ENCODE assay signal across 22 mouse cellular contexts in genomic region chr1:128323026-128323643, GRCm38 (mm10). TPM values are rescaled to one million over a fixed set of nuclear protein-coding genes. Genes with fewer than 3 reads are reported as not detected.
DNase-seq lines count a peak whose midpoint lies in the region; ATAC-seq lines count a peak whose summit lies in the region.
"Had no signal": no experiment of that assay in that cellular context is flagged by ENCODE, and none has a peak within 500 bp of the region (broad histone marks: within the 10 kb centered on the region; RNA-seq: fewer than 3 reads in every experiment).

No protein-coding gene starts in this region.

- H3K9ac ChIP-seq in kidney, embryonic 14.5 days (ENCODE audit: low read depth, low read length): no peak overlapping the region
- no peak overlapping the region for H3K9ac ChIP-seq in intestine, embryonic 14.5 days (ENCODE audit: low read length)
- no peak overlapping the region for H3K9ac ChIP-seq in liver, embryonic 15.5 days
- no peak overlapping the region for H3K9ac ChIP-seq in forebrain, embryonic 14.5 days (ENCODE audit: low read length)
- H3K9ac ChIP-seq: forebrain, embryonic 12.5 days; hindbrain, embryonic 12.5 days; limb, embryonic 12.5 days; lung, embryonic 14.5 days; midbrain, embryonic 12.5 days; neural tube, embryonic 12.5 days had no signal

- 0 out of 2 replicates have a peak, but pooled peaks have one; percentile 32 for ATAC-seq in kidney, embryonic 14.5 days (ENCODE audit: low FRiP score, low TSS enrichment)
- peak; percentile 42; the same call in 1 of the 2 replicates for ATAC-seq in intestine, embryonic 14.5 days (replicated peaks; ENCODE audit: low FRiP score, low TSS enrichment, low read depth)
- ATAC-seq in liver, embryonic 15.5 days (ENCODE audit: insufficient read depth): peak; percentile 31; the same call in 1 of the 2 replicates
- 0 out of 2 replicates have a peak, but pooled peaks have one; percentile 31 for ATAC-seq in monocyte, adult 5-6 weeks (replicated peaks; ENCODE audit: insufficient number of reproducible peaks, low FRiP score, low TSS enrichment, poor library complexity, severe bottlenecking)
- ATAC-seq in forebrain, embryonic 14.5 days: no peak

- DNase-seq in kidney, postnatal 36 days: no peak
- DNase-seq in intestine, embryonic 14.5 days (ENCODE audit: low spot score): no peak
- no peak for DNase-seq in gastrocnemius, postnatal 10 days
- no peak for DNase-seq in forebrain, embryonic 14.5 days (ENCODE audit: low spot score)
- DNase-seq in thymus, postnatal 14 days: no peak
- DNase-seq: adrenal gland, postnatal 25 days; cerebellum, adult 18-20 months; kidney, adult 11 months; kidney, postnatal 25 days; lung, embryonic 14.5 days; lung, postnatal 36 days; right cerebral cortex, adult 18-20 months had no signal

- H3K4me1 ChIP-seq in kidney, embryonic 14.5 days (ENCODE audit: control insufficient read depth, insufficient read depth, low read length): no peaks in the 10 kb centered on the region
- H3K4me1 ChIP-seq in intestine, embryonic 14.5 days (replicated peaks; ENCODE audit: control insufficient read depth, insufficient read depth, low read length): no peaks in the 10 kb centered on the region
- peaks cover 22% of the 10 kb centered on the region for H3K4me1 ChIP-seq in liver, embryonic 15.5 days (replicated peaks)
- no peaks in the 10 kb centered on the region for H3K4me1 ChIP-seq in forebrain, embryonic 14.5 days (ENCODE audit: control insufficient read depth, insufficient read depth, low read length)
- H3K4me1 ChIP-seq: forebrain, embryonic 12.5 days; hindbrain, embryonic 12.5 days; limb, embryonic 12.5 days; midbrain, embryonic 12.5 days; neural tube, embryonic 12.5 days had no signal

- no peak overlapping the region for H3K27ac ChIP-seq in kidney, embryonic 14.5 days (ENCODE audit: low read depth, low read length)
- H3K27ac ChIP-seq in intestine, embryonic 14.5 days (ENCODE audit: low read depth): no peak overlapping the region
- no peak overlapping the region for H3K27ac ChIP-seq in liver, embryonic 15.5 days (replicated peaks)
- no peak overlapping the region for H3K27ac ChIP-seq in forebrain, embryonic 14.5 days (ENCODE audit: low read depth, low read length)
- H3K27ac ChIP-seq: forebrain, embryonic 12.5 days; heart, embryonic 10.5 days; hindbrain, embryonic 12.5 days; limb, embryonic 12.5 days; midbrain, embryonic 12.5 days; neural tube, embryonic 12.5 days had no signal

- 90% methylated on average over 8 of the region's 8 CpGs for WGBS in kidney, embryonic 14.5 days
- 84% methylated on average over 8 of the region's 8 CpGs for WGBS in intestine, embryonic 14.5 days
- WGBS in liver, embryonic 15.5 days (ENCODE audit: insufficient replicate concordance): 52% methylated on average over 8 of the region's 8 CpGs
- WGBS in forebrain, embryonic 14.5 days: 92% methylated on average over 8 of the region's 8 CpGs

- no peak overlapping the region for H3K4me2 ChIP-seq in kidney, embryonic 14.5 days (replicated peaks; ENCODE audit: low read depth, low read length)
- H3K4me2 ChIP-seq in intestine, embryonic 14.5 days (ENCODE audit: low read length): no peak overlapping the region
- no peak overlapping the region for H3K4me2 ChIP-seq in liver, embryonic 15.5 days
- no peak overlapping the region for H3K4me2 ChIP-seq in forebrain, embryonic 14.5 days (ENCODE audit: low read length)
- H3K4me2 ChIP-seq: forebrain, embryonic 12.5 days; hindbrain, embryonic 12.5 days; limb, embryonic 12.5 days; lung, embryonic 14.5 days; midbrain, embryonic 12.5 days; neural tube, embryonic 12.5 days had no signal

- H3K9me3 ChIP-seq in kidney, embryonic 14.5 days (ENCODE audit: control insufficient read depth, low read length): no peaks in the 10 kb centered on the region
- H3K9me3 ChIP-seq in intestine, embryonic 14.5 days (ENCODE audit: control insufficient read depth, low read length): no peaks in the 10 kb centered on the region
- H3K9me3 ChIP-seq in liver, embryonic 15.5 days (replicated peaks): no peaks in the 10 kb centered on the region
- no peaks in the 10 kb centered on the region for H3K9me3 ChIP-seq in forebrain, embryonic 14.5 days (replicated peaks; ENCODE audit: control insufficient read depth, low read length)
- H3K9me3 ChIP-seq: forebrain, embryonic 12.5 days; G1E; heart, embryonic 10.5 days; hindbrain, embryonic 12.5 days; limb, embryonic 12.5 days; midbrain, embryonic 12.5 days; neural tube, embryonic 12.5 days had no signal

- H3K27me3 ChIP-seq in kidney, embryonic 14.5 days (ENCODE audit: control insufficient read depth, insufficient read depth, low read length): no peaks in the 10 kb centered on the region
- H3K27me3 ChIP-seq in intestine, embryonic 14.5 days (replicated peaks; ENCODE audit: control insufficient read depth, insufficient read depth, low read length): no peaks in the 10 kb centered on the region
- no peaks in the 10 kb centered on the region for H3K27me3 ChIP-seq in liver, embryonic 15.5 days
- H3K27me3 ChIP-seq in forebrain, embryonic 14.5 days (replicated peaks; ENCODE audit: control insufficient read depth, insufficient read depth, low read length): no peaks in the 10 kb centered on the region
- H3K27me3 ChIP-seq: forebrain, embryonic 12.5 days; hindbrain, embryonic 12.5 days; limb, embryonic 12.5 days; midbrain, embryonic 12.5 days; neural tube, embryonic 12.5 days had no signal

- H3K4me3 ChIP-seq in kidney, embryonic 14.5 days (ENCODE audit: low read length): no peak overlapping the region
- no peak overlapping the region for H3K4me3 ChIP-seq in intestine, embryonic 14.5 days (ENCODE audit: low read depth, low read length)
- H3K4me3 ChIP-seq in liver, embryonic 15.5 days (replicated peaks): no peak overlapping the region
- H3K4me3 ChIP-seq in forebrain, embryonic 14.5 days (ENCODE audit: low read depth, low read length): no peak overlapping the region
- H3K4me3 ChIP-seq: forebrain, embryonic 12.5 days; heart, embryonic 10.5 days; hindbrain, embryonic 12.5 days; limb, embryonic 12.5 days; midbrain, embryonic 12.5 days; neural tube, embryonic 12.5 days had no signal

- peaks cover 12% of the 10 kb centered on the region; the same call in 1 of the 2 replicates for H3K36me3 ChIP-seq in kidney, embryonic 14.5 days (ENCODE audit: control insufficient read depth, insufficient read depth, low read length)
- H3K36me3 ChIP-seq in intestine, embryonic 14.5 days (ENCODE audit: control insufficient read depth, insufficient read depth, low read length): peaks cover 14% of the 10 kb centered on the region; the same call in 1 of the 2 replicates
- H3K36me3 ChIP-seq in liver, embryonic 15.5 days (replicated peaks): peaks cover 15% of the 10 kb centered on the region
- 0 out of 2 replicates have a peak, but pooled peaks cover 8% of the 10 kb centered on the region for H3K36me3 ChIP-seq in forebrain, embryonic 14.5 days (ENCODE audit: control insufficient read depth, insufficient read depth, low read length)

RNA-seq across cellular contexts. Expression of gene Lct, which starts 5.0 kb away (rescaled TPM):
- 0.26 and 0.46 TPM in 2 replicates for polyA plus RNA-seq in kidney, embryonic 14.5 days (2014; fragmentation: Nextera tagmentation; extraction: Ambion mirVana)
- polyA plus RNA-seq in intestine, embryonic 14.5 days (2014; fragmentation: Nextera tagmentation; extraction: Ambion mirVana): 0.31 TPM in 2 replicates
- polyA plus RNA-seq in liver, embryonic 15.5 days (2015; fragmentation: Nextera tagmentation; extraction: Ambion mirVana): 0.02 and 0.07 TPM in 2 replicates
- not detected in 3 replicates for total RNA-seq in monocyte, adult 5-6 weeks (2017)
- under 1 TPM; 0.09 to 0.14 TPM for total RNA-seq in gastrocnemius, postnatal 10 days (2021)
- 0.05 and 0.12 TPM in 2 replicates for polyA plus RNA-seq in forebrain, embryonic 14.5 days (2014; fragmentation: Nextera tagmentation; extraction: Ambion mirVana)
- polyA plus RNA-seq: G1E had no signal

RNA-seq across cellular contexts. Expression of gene Mcm6, which starts 36.3 kb away (rescaled TPM):
- polyA plus RNA-seq in kidney, embryonic 14.5 days (2014; fragmentation: Nextera tagmentation; extraction: Ambion mirVana): 176 and 308 TPM in 2 replicates
- 284 and 298 TPM in 2 replicates for polyA plus RNA-seq in intestine, embryonic 14.5 days (2014; fragmentation: Nextera tagmentation; extraction: Ambion mirVana)
- 211 and 212 TPM in 2 replicates for polyA plus RNA-seq in liver, embryonic 15.5 days (2015; fragmentation: Nextera tagmentation; extraction: Ambion mirVana)
- 50.1 to 76.0 TPM (median 57.7 TPM) in 3 replicates for total RNA-seq in monocyte, adult 5-6 weeks (2017)
- total RNA-seq in gastrocnemius, postnatal 10 days (2021): 10 to 100 TPM; 15.3 to 22.4 TPM
- 121 and 131 TPM in 2 replicates for polyA plus RNA-seq in forebrain, embryonic 14.5 days (2014; fragmentation: Nextera tagmentation; extraction: Ambion mirVana)
